Comparison of ENCODE assay signal across 20 mouse cellular contexts in the genomic region with DNA sequence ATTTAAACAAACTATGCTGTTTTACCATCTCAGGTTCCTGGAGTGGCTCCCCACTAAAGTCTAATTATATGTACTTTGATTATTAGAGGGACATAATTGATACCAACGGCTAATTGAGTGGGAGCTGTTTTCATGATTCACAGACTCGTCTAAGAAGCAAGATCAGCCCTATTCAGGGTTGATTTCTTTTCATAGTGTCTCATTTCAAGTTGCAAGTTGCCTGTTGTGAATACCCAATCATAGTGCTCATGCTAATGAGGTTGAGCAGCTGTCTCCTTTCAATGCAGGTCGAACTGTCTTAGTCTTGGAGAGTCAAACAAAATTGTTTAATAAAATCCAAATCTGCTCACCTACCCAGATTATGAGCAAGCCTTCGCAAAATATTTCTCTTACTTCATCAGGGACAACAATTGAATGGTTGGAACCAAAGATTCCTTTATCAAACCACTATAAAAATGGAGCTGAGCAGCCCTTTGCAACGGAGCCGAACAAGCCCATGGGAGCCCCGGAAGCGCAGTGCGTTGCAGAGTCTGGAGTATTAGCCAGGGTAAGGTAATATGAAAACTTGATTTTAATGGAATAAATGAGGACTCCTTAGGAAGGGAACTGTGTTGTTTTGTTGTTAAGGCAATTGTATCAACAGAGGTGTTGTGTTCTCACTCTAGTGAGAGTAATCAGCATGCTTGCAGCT. TPM values are rescaled to one million over a fixed set of nuclear protein-coding genes. Genes with fewer than 3 reads are reported as not detected.
DNase-seq lines count a peak whose midpoint lies in the region; ATAC-seq and TF ChIP-seq lines count a peak whose summit lies in the region.
"Had no signal": no experiment of that assay in that cellular context is flagged by ENCODE, and none has a peak within 500 bp of the region (broad histone marks: within the 10 kb centered on the region; RNA-seq: fewer than 3 reads in every experiment).

No protein-coding gene starts in this region.

- TF ChIP-seq CTCF in kidney, postnatal 0 days (IDR thresholded peaks at IDR 0.05; ENCODE audit: low read depth) = no peak

- DNase-seq in forebrain, embryonic 11.5 days (ENCODE audit: low spot score) = no peak
- peak; percentile 37 for DNase-seq in kidney, postnatal 0 days (ENCODE audit: low spot score)
- DNase-seq in brain, adult 2 months (ENCODE audit: low read depth, low spot score) = peak; percentile 23
- DNase-seq in lung, postnatal 10 days = no peak
- DNase-seq: adrenal gland, postnatal 10 days; cerebellum, adult 9-11 months; gastrocnemius, postnatal 25 days; heart, adult 18-20 months; kidney, adult 18-20 months; kidney, postnatal 10 days; layer of hippocampus, postnatal 36 days; thymus, postnatal 25 days had no signal

- peak overlapping the region; percentile 23 for H3K4me2 ChIP-seq in forebrain, embryonic 13.5 days
- no peak overlapping the region; the same call in 1 of the 2 replicates for H3K4me2 ChIP-seq in forebrain, embryonic 11.5 days (ENCODE audit: low read depth, low read length, severe bottlenecking)
- no peak overlapping the region for H3K4me2 ChIP-seq in kidney, postnatal 0 days (ENCODE audit: low read length)
- no peak overlapping the region for H3K4me2 ChIP-seq in kidney, embryonic 16.5 days (replicated peaks; ENCODE audit: low read depth, low read length)
- H3K4me2 ChIP-seq in forebrain, embryonic 16.5 days (ENCODE audit: low read length) = peak overlapping the region; percentile 20; the same call in 1 of the 2 replicates
- H3K4me2 ChIP-seq: heart, embryonic 13.5 days; neural tube, embryonic 13.5 days had no signal

- no peak overlapping the region; the same call in none of the 2 replicates for H3K27ac ChIP-seq in forebrain, embryonic 13.5 days
- no peak overlapping the region for H3K27ac ChIP-seq in forebrain, embryonic 11.5 days (ENCODE audit: low read depth, low read length)
- no peak overlapping the region for H3K27ac ChIP-seq in kidney, postnatal 0 days
- H3K27ac ChIP-seq in kidney, embryonic 16.5 days (ENCODE audit: low read length) = no peak overlapping the region
- H3K27ac ChIP-seq in forebrain, embryonic 16.5 days (ENCODE audit: low read length) = no peak overlapping the region
- H3K27ac ChIP-seq: embryonic facial prominence, embryonic 10.5 days; heart, embryonic 13.5 days; midbrain, embryonic 10.5 days; neural tube, embryonic 13.5 days had no signal

- no peak overlapping the region for H3K4me3 ChIP-seq in forebrain, embryonic 13.5 days
- H3K4me3 ChIP-seq in forebrain, embryonic 11.5 days (ENCODE audit: low read depth, low read length) = no peak overlapping the region
- no peak overlapping the region for H3K4me3 ChIP-seq in kidney, postnatal 0 days (replicated peaks; ENCODE audit: low read depth, low read length)
- H3K4me3 ChIP-seq in kidney, embryonic 16.5 days (ENCODE audit: low read length) = no peak overlapping the region
- no peak overlapping the region for H3K4me3 ChIP-seq in forebrain, embryonic 16.5 days (replicated peaks; ENCODE audit: low read length)
- H3K4me3 ChIP-seq: embryonic facial prominence, embryonic 10.5 days; heart, embryonic 13.5 days; midbrain, embryonic 10.5 days; myocyte; neural tube, embryonic 13.5 days had no signal

- H3K4me1 ChIP-seq in forebrain, embryonic 13.5 days = peaks cover 26% of the 10 kb centered on the region
- H3K4me1 ChIP-seq in forebrain, embryonic 11.5 days (replicated peaks; ENCODE audit: control insufficient read depth, insufficient read depth, low read length) = 0 out of 2 replicates have a peak, but pooled peaks cover 3% of the 10 kb centered on the region
- no peaks in the 10 kb centered on the region for H3K4me1 ChIP-seq in kidney, postnatal 0 days (replicated peaks; ENCODE audit: insufficient read depth, low read length)
- no peaks in the 10 kb centered on the region for H3K4me1 ChIP-seq in kidney, embryonic 16.5 days (ENCODE audit: insufficient read depth, low read length)
- H3K4me1 ChIP-seq in forebrain, embryonic 16.5 days (replicated peaks; ENCODE audit: control insufficient read depth, insufficient read depth, low read length) = peaks cover 6% of the 10 kb centered on the region; the same call in 1 of the 2 replicates
- H3K4me1 ChIP-seq: embryonic facial prominence, embryonic 10.5 days had no signal

- H3K9me3 ChIP-seq in forebrain, embryonic 13.5 days (replicated peaks) = no peaks in the 10 kb centered on the region
- no peaks in the 10 kb centered on the region for H3K9me3 ChIP-seq in forebrain, embryonic 11.5 days (ENCODE audit: control insufficient read depth, low read length)
- no peaks in the 10 kb centered on the region for H3K9me3 ChIP-seq in kidney, postnatal 0 days (replicated peaks; ENCODE audit: low read length)
- H3K9me3 ChIP-seq in kidney, embryonic 16.5 days (ENCODE audit: low read length) = no peaks in the 10 kb centered on the region
- H3K9me3 ChIP-seq in forebrain, embryonic 16.5 days (ENCODE audit: control insufficient read depth, low read length) = no peaks in the 10 kb centered on the region
- H3K9me3 ChIP-seq: embryonic facial prominence, embryonic 10.5 days; heart, embryonic 13.5 days; midbrain, embryonic 10.5 days; neural tube, embryonic 13.5 days had no signal

- H3K9ac ChIP-seq in forebrain, embryonic 13.5 days = no peak overlapping the region
- H3K9ac ChIP-seq in forebrain, embryonic 11.5 days (ENCODE audit: low read length) = no peak overlapping the region
- H3K9ac ChIP-seq in kidney, postnatal 0 days (ENCODE audit: low read depth, low read length) = no peak overlapping the region
- H3K9ac ChIP-seq in kidney, embryonic 16.5 days (replicated peaks; ENCODE audit: low read length) = no peak overlapping the region
- H3K9ac ChIP-seq in forebrain, embryonic 16.5 days (replicated peaks; ENCODE audit: low read depth, low read length) = no peak overlapping the region
- H3K9ac ChIP-seq: heart, embryonic 13.5 days; neural tube, embryonic 13.5 days had no signal

- H3K36me3 ChIP-seq in forebrain, embryonic 13.5 days (ENCODE audit: poor library complexity, severe bottlenecking) = peaks cover 42% of the 10 kb centered on the region
- H3K36me3 ChIP-seq in forebrain, embryonic 11.5 days (ENCODE audit: control insufficient read depth, insufficient read depth, low read length) = no peaks in the 10 kb centered on the region; the same call in 1 of the 2 replicates
- H3K36me3 ChIP-seq in kidney, postnatal 0 days (ENCODE audit: insufficient read depth, low read length) = peaks cover 20% of the 10 kb centered on the region
- peaks cover 26% of the 10 kb centered on the region for H3K36me3 ChIP-seq in kidney, embryonic 16.5 days (ENCODE audit: insufficient read depth, low read length)
- H3K36me3 ChIP-seq in forebrain, embryonic 16.5 days (ENCODE audit: control insufficient read depth, insufficient read depth) = peaks cover 3% of the 10 kb centered on the region

- no peaks in the 10 kb centered on the region for H3K27me3 ChIP-seq in forebrain, embryonic 13.5 days
- no peaks in the 10 kb centered on the region for H3K27me3 ChIP-seq in forebrain, embryonic 11.5 days (ENCODE audit: control insufficient read depth, insufficient read depth, low read length)
- no peaks in the 10 kb centered on the region for H3K27me3 ChIP-seq in kidney, postnatal 0 days (ENCODE audit: insufficient read depth, low read length)
- no peaks in the 10 kb centered on the region for H3K27me3 ChIP-seq in kidney, embryonic 16.5 days (ENCODE audit: insufficient read depth, low read length)
- no peaks in the 10 kb centered on the region for H3K27me3 ChIP-seq in forebrain, embryonic 16.5 days (replicated peaks; ENCODE audit: control insufficient read depth, insufficient read depth, low read length)
- H3K27me3 ChIP-seq: heart, embryonic 13.5 days; neural tube, embryonic 13.5 days had no signal

- peak; percentile 78; the same call in 1 of the 2 replicates for ATAC-seq in forebrain, embryonic 13.5 days
- no peak; the same call in 1 of the 2 replicates for ATAC-seq in forebrain, embryonic 11.5 days (replicated peaks; ENCODE audit: low FRiP score)
- ATAC-seq in kidney, postnatal 0 days (replicated peaks; ENCODE audit: low FRiP score, low read depth) = no peak
- no peak for ATAC-seq in kidney, embryonic 16.5 days (ENCODE audit: low FRiP score, low TSS enrichment)
- ATAC-seq in forebrain, embryonic 16.5 days = peak; percentile 80

- WGBS in forebrain, embryonic 13.5 days = 23% methylated on average over 9 of the region's 9 CpGs
- WGBS in forebrain, embryonic 11.5 days = 52% methylated on average over 9 of the region's 9 CpGs
- WGBS in kidney, postnatal 0 days = 60% methylated on average over 9 of the region's 9 CpGs
- 69% methylated on average over 9 of the region's 9 CpGs for WGBS in kidney, embryonic 16.5 days
- 16% methylated on average over 9 of the region's 9 CpGs for WGBS in forebrain, embryonic 16.5 days

RNA-seq across cellular contexts. Expression of gene Osbpl11, which starts 31.6 kb away (rescaled TPM):
- 14.7 and 16.2 TPM in 2 replicates for polyA plus RNA-seq in forebrain, embryonic 13.5 days (2015; fragmentation: Nextera tagmentation; extraction: Ambion mirVana)
- 26.2 and 26.7 TPM in 2 replicates for polyA plus RNA-seq in forebrain, embryonic 11.5 days (2014; fragmentation: Nextera tagmentation; extraction: Ambion mirVana)
- polyA plus RNA-seq in kidney, postnatal 0 days (2015; fragmentation: Nextera tagmentation; extraction: Ambion mirVana) = 16.9 and 17.8 TPM in 2 replicates
- polyA plus RNA-seq in kidney, embryonic 16.5 days (2015; fragmentation: Nextera tagmentation; extraction: Ambion mirVana) = 15.3 and 15.8 TPM in 2 replicates
- polyA plus RNA-seq in forebrain, embryonic 16.5 days (2015; fragmentation: Nextera tagmentation; extraction: Ambion mirVana) = 16.7 and 18.1 TPM in 2 replicates

RNA-seq across cellular contexts. Expression of gene Snx4, which starts 34.8 kb away (rescaled TPM):
- polyA plus RNA-seq in forebrain, embryonic 13.5 days (2015; fragmentation: Nextera tagmentation; extraction: Ambion mirVana) = 67.7 and 73.8 TPM in 2 replicates
- 73.7 and 75.5 TPM in 2 replicates for polyA plus RNA-seq in forebrain, embryonic 11.5 days (2014; fragmentation: Nextera tagmentation; extraction: Ambion mirVana)
- 90.6 and 97.5 TPM in 2 replicates for polyA plus RNA-seq in kidney, postnatal 0 days (2015; fragmentation: Nextera tagmentation; extraction: Ambion mirVana)
- 86.4 and 90.6 TPM in 2 replicates for polyA plus RNA-seq in kidney, embryonic 16.5 days (2015; fragmentation: Nextera tagmentation; extraction: Ambion mirVana)
- polyA plus RNA-seq in forebrain, embryonic 16.5 days (2015; fragmentation: Nextera tagmentation; extraction: Ambion mirVana) = 87.0 and 93.2 TPM in 2 replicates

Comparison
In these comparisons a context has a peak if more than half of its experiments do, and no peak if none do; other contexts are left out.
1. ATAC-seq: peak in forebrain, embryonic 13.5 days (single experiment) and forebrain, embryonic 16.5 days (single experiment); none in forebrain, embryonic 11.5 days (single experiment), kidney, postnatal 0 days (single experiment) and kidney, embryonic 16.5 days (single experiment).
2. H3K4me2 ChIP-seq: peak in forebrain, embryonic 13.5 days (single experiment) and forebrain, embryonic 16.5 days (single experiment); none in forebrain, embryonic 11.5 days (single experiment), kidney, postnatal 0 days (single experiment) and kidney, embryonic 16.5 days (single experiment).
3. DNase-seq: peak in kidney, postnatal 0 days (single experiment) and brain, adult 2 months (single experiment); none in forebrain, embryonic 11.5 days (single experiment) and lung, postnatal 10 days (single experiment).